Mouse (Mus musculus): ENCODE measurements around the gene Plekhd1. TPM values are rescaled to one million over a fixed set of nuclear protein-coding genes. Genes with fewer than 3 reads are reported as not detected.

Plekhd1 gene
- total and polyA plus RNA-seq, 3 experiments, result 0.08 to 0.34 TPM; not detected in 1

GRCm38 (mm10) chr12:80698526-80699143 is 6.2 kb downstream of the Plekhd1 start:
- no peak overlapping the region for H3K4me2 ChIP-seq (ENCODE audit: insufficient read depth, low read depth, poor library complexity, severe bottlenecking)
- H3K4me3 ChIP-seq (replicated peaks in 1 of 3; ENCODE audit: low read depth in 2 of 3, low read length in 2 of 3, poor library complexity in 1 of 3), result no peak overlapping the region
- TF ChIP-seq CHD2 (IDR thresholded peaks at IDR 0.05; ENCODE audit: low read length) (no peak), NELFE (IDR thresholded peaks at IDR 0.05; ENCODE audit: low read depth, low read length) (no peak), ELF1 (IDR thresholded peaks at IDR 0.05; ENCODE audit: low read depth, low read length) (no peak), MAZ (IDR thresholded peaks at IDR 0.05; ENCODE audit: low read depth, low read length) (no peak), ZC3H11A (IDR thresholded peaks at IDR 0.05; ENCODE audit: low read depth, low read length) (no peak), GABPA (IDR thresholded peaks at IDR 0.05; ENCODE audit: insufficient replicate concordance, low read depth, low read length) (no peak), SIN3A (IDR thresholded peaks at IDR 0.05; ENCODE audit: low read length) (no peak), POLR2AphosphoS2 (IDR thresholded peaks at IDR 0.05; ENCODE audit: low read depth, low read length) (no peak)
- H3K9me3 ChIP-seq (replicated peaks; ENCODE audit: low read length), result no peaks in the 10 kb centered on the region
- H3K9ac ChIP-seq (ENCODE audit: insufficient read depth, low read depth), result no peak overlapping the region
- dilution Hi-C loops (cut with MboI; ENCODE audit: extremely low pct_ligation_motif_present, extremely low pct_unique_long_range_greater_than_20kb, low sequenced_read_pairs) (no loop called here), in situ Hi-C loops (cut with MboI; ENCODE audit: low pct_ligation_motif_present, low pct_unique_long_range_greater_than_20kb, low sequenced_read_pairs) (no loop called here)
- H3K27me3 ChIP-seq (replicated peaks), result peaks cover 28% of the 10 kb centered on the region
- H3K27ac ChIP-seq (ENCODE audit: insufficient read depth, low read depth), result no peak overlapping the region
- no peaks in the 10 kb centered on the region for H3K79me2 ChIP-seq (replicated peaks; ENCODE audit: control insufficient read depth, extremely low read depth, insufficient read depth, poor library complexity, severe bottlenecking)
- no peaks in the 10 kb centered on the region for H3K36me3 ChIP-seq (replicated peaks in 1 of 2; ENCODE audit: control insufficient read depth in 1 of 2, insufficient read depth in 1 of 2, low read length in 1 of 2)
- DNase-seq (ENCODE audit: extremely low read depth), result no peak
- H3K4me1 ChIP-seq (ENCODE audit: control insufficient read depth in 1 of 2, insufficient read depth in 2 of 2), result no peaks in the 10 kb centered on the region

DNA sequence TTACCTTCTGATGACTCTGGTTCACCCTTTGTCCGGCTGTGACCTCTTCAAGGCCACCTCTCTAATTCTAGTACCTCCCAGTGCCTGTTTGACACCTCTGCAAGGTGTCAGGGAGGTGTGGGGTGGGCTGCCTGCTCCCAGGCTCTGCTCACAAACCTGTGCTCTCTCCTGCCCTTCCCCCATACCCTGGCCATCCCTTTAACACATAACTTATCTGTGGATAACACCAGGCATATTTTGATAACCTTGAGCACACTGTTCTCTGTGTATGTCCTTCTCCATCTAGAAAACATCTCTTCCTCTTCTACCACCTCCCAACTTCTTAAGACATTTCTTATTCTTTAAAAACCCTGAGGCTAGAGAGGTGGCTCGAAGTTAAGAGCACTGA is 6.7 kb downstream of the Plekhd1 start:
- no peaks in the 10 kb centered on the region for H3K4me1 ChIP-seq (ENCODE audit: control insufficient read depth in 1 of 2, insufficient read depth in 2 of 2)
- H3K9ac ChIP-seq (ENCODE audit: insufficient read depth, low read depth), result no peak overlapping the region
- H3K27ac ChIP-seq (ENCODE audit: insufficient read depth, low read depth), result no peak overlapping the region
- dilution Hi-C loops (cut with MboI; ENCODE audit: extremely low pct_ligation_motif_present, extremely low pct_unique_long_range_greater_than_20kb, low sequenced_read_pairs) (no loop called here), in situ Hi-C loops (cut with MboI; ENCODE audit: low pct_ligation_motif_present, low pct_unique_long_range_greater_than_20kb, low sequenced_read_pairs) (no loop called here)
- TF ChIP-seq JUN (IDR thresholded peaks at IDR 0.05; ENCODE audit: insufficient read depth, low read depth, low read length), result no peak
- TF ChIP-seq ZMIZ1 (IDR thresholded peaks at IDR 0.05; ENCODE audit: low read depth, low read length), result no peak
- TF ChIP-seq ZNF384 (IDR thresholded peaks at IDR 0.05; ENCODE audit: low read depth, low read length), result no peak
- TF ChIP-seq CTCF (conservative IDR thresholded peaks at IDR 0.05 in 1 of 2, IDR thresholded peaks at IDR 0.05 in 1 of 2; ENCODE audit: low read depth in 2 of 2, low read length in 2 of 2), result no peak
- TF ChIP-seq RAD21 (IDR thresholded peaks at IDR 0.05; ENCODE audit: low read depth, low read length), result no peak
- TF ChIP-seq CHD1 (IDR thresholded peaks at IDR 0.05; ENCODE audit: low read depth, low read length), result no peak
- no peak for TF ChIP-seq KAT2A (IDR thresholded peaks at IDR 0.05; ENCODE audit: insufficient replicate concordance, low read length)
- no peak for TF ChIP-seq USF1 (IDR thresholded peaks at IDR 0.05; ENCODE audit: low read depth, low read length)
- TF ChIP-seq TCF12 (IDR thresholded peaks at IDR 0.05; ENCODE audit: low read depth, low read length), result no peak
- TF ChIP-seq E2F4 (IDR thresholded peaks at IDR 0.05; ENCODE audit: insufficient replicate concordance, low read depth, low read length), result no peak
- no peak for TF ChIP-seq MAX (IDR thresholded peaks at IDR 0.05; ENCODE audit: low read length)
- TF ChIP-seq NRF1 (IDR thresholded peaks at IDR 0.05; ENCODE audit: low read depth, low read length), result no peak
- no peak for TF ChIP-seq NELFE (IDR thresholded peaks at IDR 0.05; ENCODE audit: low read depth, low read length)
- no peak for TF ChIP-seq JUND (conservative IDR thresholded peaks at IDR 0.05; ENCODE audit: low read depth, low read length)
- TF ChIP-seq IRF4 (IDR thresholded peaks at IDR 0.05; ENCODE audit: low read depth, low read length), result no peak
- no peak for TF ChIP-seq USF2 (conservative IDR thresholded peaks at IDR 0.05; ENCODE audit: low read depth, low read length)
- no peak for TF ChIP-seq SIN3A (IDR thresholded peaks at IDR 0.05; ENCODE audit: low read length)
- TF ChIP-seq ETS1 (conservative IDR thresholded peaks at IDR 0.05; ENCODE audit: low read depth, low read length), result no peak
- no peak for TF ChIP-seq POLR2A (IDR thresholded peaks at IDR 0.05; ENCODE audit: low read depth, low read length)
- no peak overlapping the region for H3K4me3 ChIP-seq (replicated peaks in 1 of 3; ENCODE audit: low read depth in 2 of 3, low read length in 2 of 3, poor library complexity in 1 of 3)
- no peaks in the 10 kb centered on the region for H3K79me2 ChIP-seq (replicated peaks; ENCODE audit: control insufficient read depth, extremely low read depth, insufficient read depth, poor library complexity, severe bottlenecking)
- H3K36me3 ChIP-seq (replicated peaks in 1 of 2; ENCODE audit: control insufficient read depth in 1 of 2, insufficient read depth in 1 of 2, low read length in 1 of 2), result no peaks in the 10 kb centered on the region
- DNase-seq (ENCODE audit: extremely low read depth), result no peak
- peaks cover 25% of the 10 kb centered on the region for H3K27me3 ChIP-seq (replicated peaks)
- H3K4me2 ChIP-seq (ENCODE audit: insufficient read depth, low read depth, poor library complexity, severe bottlenecking), result no peak overlapping the region
- H3K9me3 ChIP-seq (replicated peaks; ENCODE audit: low read length), result no peaks in the 10 kb centered on the region

All from CH12.LX (cell line).